Mouse (Mus musculus): Measurements from ENCODE around the gene Cfap46. TPM values are rescaled to one million over a fixed set of nuclear protein-coding genes. Genes with fewer than 3 reads are reported as not detected.

The Cfap46 gene
- 0.22 and 0.29 TPM in 2 replicates for polyA plus RNA-seq (2012; rRNA removed)

DNA sequence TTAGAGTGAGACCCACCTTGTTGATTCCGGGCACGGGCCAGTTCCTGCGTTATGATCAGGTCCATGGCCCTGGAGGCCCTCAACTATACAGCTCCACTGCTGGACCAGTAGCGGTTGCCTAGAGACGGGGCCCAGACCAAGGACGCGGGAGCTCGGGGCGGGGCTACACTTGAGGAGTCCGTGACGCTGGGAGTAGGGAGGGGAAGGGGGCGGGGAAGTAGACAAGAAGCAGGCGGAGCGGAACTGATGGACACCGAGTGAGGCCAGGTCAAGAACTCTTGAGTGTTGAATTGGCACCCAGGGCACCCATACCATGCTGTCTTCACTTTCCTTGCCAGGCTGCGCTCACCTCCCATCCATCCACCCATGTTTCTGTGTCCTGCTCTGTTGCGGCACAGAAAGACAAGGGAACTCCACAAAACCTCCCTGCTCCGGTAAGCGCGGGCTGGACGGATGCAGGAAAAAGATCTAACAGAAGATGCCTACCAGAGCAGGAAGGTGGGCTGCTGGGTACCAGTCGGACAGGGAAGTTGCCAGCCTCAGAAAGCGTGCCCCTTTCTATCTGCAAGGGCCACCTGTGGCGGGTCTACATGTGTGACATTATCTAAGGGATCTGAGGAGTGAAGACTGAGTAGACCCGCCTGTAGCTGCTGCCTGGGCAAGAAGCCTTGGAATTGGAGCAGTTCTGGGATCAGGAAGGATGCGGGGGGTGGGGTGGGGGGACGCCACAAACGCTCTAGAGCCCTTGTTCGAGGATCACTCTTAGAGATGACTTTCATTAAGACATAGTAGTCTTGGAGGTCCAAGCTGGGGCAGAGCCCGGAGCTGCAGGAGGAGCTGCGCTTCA is at the start of gene Cfap46:
TSS of gene Cfap46 (minus strand) at position 112 of the 847 bp plus-strand sequence.
- DNase-seq (ENCODE audit: low spot score) = peak; percentile 45

DNA sequence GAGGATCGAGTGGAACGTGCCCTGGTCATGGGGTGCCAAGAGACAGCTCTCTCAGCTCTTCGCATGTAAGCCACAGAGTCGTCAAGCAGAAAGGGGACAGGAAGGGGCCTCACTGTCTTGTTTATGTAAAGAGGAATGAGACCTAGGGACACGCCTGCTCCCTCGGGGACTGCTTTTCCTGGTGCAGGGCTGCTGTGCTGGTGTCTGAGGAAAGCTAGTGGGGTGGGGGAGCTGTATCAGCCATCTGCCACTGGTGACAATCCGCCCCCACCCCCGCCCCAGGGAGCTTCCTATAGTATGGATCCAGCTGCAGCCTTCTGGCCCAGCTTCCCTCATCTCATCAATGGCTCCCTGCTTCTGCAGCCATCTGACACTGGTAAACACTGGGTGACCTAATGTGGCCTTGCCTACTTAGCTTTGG is 47.7 kb upstream of the Cfap46 start:
- DNase-seq (ENCODE audit: low spot score) = no peak

DNA sequence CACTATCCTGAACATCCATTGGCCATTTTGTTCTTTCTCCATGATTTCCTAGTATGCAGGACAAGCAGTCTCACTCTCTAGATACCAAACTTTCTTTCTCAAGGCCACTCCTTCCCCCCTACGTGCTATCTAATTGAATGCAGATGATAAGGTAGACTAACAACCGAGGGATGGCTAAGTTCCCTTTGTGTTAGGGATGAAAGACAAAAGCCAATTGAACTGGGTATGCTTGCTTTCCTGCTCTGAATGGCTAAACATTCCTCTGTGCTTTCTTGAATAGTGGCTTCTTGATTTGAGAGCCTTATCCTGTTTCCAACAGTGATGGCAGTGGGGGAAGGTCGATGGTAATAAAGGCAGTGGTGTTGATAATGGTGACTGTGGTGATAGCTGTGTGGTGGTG is 43.5 kb upstream of the Cfap46 start:
- no peak for DNase-seq (ENCODE audit: low spot score)

DNA sequence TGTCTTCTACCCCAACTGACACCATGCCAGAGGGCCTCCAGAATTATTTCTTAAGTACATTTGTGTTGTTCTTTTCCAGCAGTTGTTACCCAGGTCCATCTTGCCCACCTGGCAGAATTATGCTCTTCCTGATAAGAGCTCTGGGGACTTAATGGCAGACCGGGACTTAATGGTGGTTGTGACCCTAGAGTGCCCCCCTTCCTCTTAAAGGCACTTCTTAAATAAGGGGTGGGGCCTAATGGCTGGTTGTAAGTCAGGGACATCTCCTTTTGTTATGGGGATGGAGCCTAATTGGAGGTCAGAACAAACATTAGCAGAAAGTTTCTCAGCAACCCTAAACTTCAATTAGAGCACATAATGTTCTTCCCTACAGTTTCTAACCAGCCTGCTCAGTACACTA is 42.0 kb upstream of the Cfap46 start:
- DNase-seq (ENCODE audit: low spot score) = no peak

DNA sequence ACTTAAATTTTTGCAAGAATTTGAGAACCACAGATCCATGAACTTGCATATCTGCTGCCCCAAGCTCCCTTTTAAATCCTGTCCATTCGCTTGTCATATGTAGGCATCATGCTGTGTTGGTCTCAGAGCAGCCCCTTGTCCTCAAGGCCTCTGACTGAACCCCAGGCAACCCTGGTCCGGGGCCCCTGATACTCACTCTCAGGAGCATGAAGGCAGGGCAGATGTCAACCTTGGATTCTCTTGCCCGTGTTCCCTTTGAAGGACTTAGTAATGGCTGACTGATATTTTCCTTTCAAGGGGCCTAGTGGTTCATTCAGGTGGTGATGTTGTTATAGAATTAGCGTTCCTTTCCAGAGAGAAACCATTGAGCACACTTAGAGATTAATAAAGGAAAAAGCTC is 40.4 kb upstream of the Cfap46 start:
- DNase-seq (ENCODE audit: low spot score) = no peak

DNA sequence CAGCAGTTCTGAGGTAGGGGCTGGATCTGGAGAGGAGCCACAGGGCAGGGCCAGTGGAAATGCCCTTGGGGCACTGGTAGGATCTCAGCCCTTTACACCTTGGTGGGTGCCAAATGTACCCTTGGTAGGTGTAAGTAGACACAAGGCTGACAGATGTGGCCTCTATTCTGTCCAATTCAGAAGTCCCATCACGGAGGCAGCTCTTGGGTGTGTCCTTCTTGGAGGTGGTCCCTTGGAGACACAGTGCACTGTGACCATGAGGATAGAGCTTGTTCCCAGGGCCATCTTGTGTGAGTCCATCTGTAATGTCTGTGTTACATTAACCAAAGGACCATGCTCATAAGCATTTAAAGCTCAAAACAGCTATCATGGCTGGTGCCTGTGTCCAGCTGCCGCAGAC is 37.6 kb upstream of the Cfap46 start:
- no peak for DNase-seq (ENCODE audit: low spot score)

DNA sequence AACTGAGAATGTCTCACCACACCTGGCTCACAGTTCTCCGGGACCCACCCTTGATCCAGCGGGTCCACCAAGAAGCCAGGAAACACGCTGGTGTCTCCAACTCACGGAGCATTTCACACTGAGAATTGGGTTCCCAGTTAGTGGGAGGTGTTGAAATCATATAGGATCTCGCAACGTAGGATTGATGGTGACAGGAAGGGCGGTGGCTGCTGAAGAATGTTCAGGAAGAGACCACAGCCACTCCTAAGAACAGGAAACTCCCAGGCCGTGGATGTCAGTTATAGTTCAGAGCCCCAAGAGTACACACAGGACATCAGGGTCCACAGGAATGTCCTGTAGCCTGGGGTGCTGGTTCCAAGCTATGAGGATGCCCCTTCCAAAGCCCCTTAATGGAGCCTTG is 34.2 kb upstream of the Cfap46 start:
- DNase-seq (ENCODE audit: low spot score) = no peak

DNA sequence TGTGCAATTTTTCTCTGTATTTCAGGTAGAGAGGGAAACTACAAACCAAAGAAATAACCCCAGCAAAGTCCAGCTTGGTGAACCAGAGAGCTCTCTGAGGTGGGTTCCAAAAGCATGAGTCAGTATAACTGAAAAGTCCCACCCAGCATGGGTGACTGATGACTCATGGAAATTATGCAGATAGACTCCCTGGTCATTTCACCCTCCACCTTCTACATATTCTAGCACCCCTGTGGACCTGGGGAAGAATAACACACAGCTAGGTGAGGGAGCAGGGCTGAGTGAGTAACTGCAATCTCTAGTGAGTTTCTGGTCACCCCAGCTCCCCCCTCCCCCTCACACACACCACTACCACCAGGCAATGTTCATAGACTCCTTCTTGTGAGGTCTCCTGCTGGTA is 28.2 kb upstream of the Cfap46 start:
- DNase-seq (ENCODE audit: low spot score) = no peak

DNA sequence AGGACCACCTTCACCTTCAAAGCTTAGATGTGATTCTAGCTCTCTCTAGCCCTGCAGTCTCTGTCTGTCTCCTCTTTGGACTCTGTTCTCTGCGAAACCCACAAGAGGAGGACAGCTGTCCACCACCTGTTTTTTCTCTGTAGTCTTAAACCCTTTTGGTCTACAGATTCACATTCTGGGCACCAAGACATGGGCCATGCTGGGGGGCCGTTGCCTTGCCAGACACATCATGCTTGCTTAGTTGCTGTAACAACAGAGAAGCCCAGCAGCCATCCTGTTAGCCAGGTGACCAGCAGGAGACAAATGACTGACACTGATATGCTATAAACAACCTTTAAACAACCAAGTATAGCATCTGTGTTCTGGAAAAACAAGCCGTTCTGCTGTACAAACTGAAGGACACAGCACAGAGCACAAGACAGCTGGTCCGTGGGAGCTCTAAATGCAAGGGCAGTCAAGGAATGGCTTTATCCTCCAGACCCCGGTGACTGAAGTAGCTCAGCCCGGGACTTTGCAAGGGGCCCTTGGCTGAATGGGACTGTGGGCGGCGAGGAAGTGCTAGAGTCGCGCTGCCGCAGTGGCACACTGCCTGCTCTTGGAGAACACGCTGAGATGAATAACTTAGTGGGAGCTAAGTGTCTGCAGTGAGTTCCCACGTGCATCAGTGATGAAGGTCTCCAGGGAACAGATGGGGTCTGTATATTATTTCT is 22.9 kb upstream of the Cfap46 start:
- DNase-seq (ENCODE audit: low spot score) = no peak

DNA sequence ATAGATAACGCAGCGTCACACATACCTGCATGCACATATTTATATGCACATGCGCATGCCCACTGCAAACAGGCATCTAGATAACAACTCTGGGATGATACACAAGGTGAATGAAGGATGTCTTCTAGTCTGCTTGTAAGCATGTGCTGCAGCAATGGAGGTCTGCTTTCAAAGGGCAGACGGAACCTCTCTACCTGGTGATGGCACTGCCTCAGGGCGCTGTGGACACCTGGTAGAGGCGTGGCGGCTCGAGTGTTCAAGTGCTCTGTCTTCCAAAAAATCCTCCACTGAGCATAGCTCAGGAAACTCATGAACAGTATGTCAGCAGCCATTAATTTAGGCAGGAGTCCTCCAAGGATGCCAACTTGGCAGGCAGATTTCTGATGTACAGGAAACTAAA is 22.2 kb upstream of the Cfap46 start:
- no peak for DNase-seq (ENCODE audit: low spot score)

DNA sequence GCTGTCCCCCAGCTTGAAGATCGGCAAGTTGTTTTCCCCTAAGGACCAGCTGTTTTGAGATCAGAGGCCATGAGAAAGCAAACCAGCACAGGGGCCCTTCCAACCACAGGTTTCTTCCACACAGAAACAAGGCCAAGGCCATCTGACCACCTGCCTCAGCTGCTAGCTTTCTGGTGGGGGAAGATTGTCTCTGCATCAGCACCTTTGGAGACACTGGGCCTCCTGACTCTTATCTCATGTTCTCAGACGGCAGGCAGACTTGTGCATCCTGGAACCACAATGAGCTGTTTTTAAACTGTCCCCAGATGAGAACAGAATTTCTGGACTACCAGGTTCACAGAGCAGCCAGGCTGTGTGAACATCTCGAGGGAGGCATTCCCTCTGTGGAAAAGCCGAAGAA is 21.5 kb upstream of the Cfap46 start:
- DNase-seq (ENCODE audit: low spot score) = no peak

DNA sequence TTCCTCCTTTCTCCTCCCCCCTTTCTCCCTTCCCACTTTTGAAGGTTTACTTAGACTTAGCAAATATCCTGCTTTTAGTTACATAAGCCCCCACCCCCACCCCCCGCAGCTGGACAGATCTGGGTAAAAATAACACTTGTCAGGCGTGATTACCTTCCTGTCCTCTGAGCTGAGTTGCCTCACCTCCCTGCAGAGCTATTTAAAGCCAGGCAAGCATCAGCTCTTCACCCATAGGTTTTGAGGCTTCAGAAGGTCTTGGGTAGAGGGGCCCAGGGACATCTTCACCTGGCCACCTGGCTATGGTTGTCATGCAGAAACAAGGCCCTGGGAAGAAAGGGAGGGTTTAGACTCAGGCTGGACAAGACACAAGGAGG is 20.2 kb upstream of the Cfap46 start:
- DNase-seq (ENCODE audit: low spot score) = no peak

DNA sequence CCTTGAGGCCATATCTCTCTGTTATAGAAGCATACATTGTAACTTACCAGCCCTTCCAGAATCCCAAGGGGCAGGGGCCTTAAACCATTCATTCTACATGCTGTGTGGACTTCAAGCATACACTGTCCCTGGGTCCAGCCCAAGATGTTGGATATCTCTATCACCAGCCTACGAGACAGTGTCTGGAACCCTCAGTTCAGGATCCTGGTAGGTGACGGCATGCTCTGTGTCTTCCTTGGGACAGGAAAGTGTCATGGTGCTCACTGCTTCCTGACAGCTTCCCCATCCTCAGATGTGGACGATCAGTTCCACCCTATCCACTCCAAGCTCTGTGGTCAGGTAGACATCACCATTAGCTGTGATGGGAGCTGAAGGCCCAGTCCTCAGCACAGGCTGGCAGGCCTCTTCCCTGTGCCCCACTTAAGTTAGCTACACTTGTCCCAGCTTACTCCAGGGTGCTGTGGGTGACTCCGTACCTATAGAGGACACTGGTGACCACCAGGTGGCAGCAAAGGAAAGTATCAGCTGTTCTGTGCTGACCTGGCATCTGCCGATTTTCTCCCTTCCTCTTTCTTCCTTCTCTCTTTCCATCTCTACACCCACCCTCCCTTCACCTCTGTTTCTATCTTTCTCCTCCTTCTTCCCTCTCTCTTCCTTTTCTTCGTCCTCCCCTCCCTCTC is 19.7 kb upstream of the Cfap46 start:
- DNase-seq (ENCODE audit: low spot score) = peak; percentile 47

DNA sequence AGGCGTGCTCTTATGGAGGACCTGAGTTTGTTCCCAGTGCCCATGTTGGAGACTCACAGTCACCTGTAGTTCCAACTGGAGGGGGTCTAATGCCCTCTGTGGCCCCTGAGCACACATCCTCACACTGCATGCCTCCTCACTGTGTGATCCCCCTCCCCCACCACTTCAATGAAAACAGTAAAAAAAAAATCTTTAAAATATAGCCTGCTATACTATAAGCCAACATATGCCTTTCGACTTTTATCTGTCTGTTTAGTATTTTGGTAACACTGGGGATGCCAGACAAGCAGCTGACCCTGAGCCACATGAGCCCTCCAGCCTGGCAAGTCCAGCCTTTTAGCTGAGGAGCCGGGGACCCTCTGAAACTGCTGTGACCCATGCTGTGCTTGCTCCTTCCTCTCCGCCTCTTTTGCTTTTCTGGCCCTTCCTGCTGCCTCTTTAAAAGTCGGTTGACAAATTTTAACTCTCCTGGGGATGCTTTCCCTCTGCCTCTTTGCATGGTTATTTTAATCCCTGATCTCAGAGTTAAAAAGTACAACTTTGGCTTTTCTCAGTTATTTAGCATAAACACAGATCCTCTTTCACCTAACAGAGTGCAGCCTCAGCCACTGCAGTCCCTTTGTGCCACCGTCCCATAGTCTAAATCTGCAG is 18.2 kb upstream of the Cfap46 start:
- no peak for DNase-seq (ENCODE audit: low spot score)

DNA sequence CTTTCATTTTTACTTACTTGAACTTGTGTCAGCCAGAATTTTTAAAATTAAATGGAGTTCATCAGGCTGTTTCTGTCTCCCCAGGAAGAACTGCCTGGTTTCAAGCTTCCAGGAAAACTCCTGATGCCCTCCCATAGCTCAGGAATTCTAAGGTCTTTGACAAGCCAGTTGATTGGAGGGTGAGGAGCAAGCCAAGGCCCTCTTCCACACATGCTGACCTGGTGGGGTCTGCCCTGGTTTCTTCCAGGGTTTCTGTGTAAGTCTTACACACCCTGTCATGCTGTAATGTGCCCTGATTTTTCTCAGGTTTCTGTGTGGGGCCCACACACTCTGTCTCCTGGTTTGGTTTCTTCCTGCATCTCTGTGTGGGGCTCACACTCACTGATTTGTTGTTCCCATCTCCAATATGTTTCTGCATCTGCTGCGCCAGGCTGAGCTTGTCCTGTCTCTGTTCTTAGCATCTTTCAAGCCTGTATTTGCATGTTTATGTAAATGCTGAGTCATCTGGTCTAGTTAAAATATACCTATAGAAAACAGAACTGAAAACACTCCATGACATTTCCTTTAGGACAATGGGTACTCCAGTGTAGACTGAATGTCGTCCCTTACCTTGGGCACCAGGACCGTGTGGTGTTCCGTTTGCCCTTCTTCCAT is 9.2 kb upstream of the Cfap46 start:
- DNase-seq (ENCODE audit: low spot score) = no peak

DNA sequence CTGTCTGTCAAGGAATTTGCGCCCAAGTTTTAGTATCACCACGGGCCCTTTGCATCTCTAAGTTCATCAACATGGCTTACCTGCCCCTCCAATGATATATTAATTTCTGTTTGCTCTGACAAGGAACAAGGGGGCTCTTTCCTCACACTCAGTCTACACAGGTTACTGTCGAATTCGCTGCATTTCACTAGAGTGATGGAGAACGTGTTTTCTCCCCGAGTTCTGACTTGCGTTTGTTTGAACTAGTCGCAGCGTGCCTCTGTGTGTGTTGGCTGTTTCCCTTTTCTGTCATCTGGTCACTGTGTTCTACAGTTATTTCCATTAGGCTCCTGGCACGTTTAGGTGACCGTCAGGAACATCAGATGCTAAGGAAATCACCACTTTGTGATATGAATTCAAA is 8.6 kb upstream of the Cfap46 start:
- DNase-seq (ENCODE audit: low spot score) = no peak

DNA sequence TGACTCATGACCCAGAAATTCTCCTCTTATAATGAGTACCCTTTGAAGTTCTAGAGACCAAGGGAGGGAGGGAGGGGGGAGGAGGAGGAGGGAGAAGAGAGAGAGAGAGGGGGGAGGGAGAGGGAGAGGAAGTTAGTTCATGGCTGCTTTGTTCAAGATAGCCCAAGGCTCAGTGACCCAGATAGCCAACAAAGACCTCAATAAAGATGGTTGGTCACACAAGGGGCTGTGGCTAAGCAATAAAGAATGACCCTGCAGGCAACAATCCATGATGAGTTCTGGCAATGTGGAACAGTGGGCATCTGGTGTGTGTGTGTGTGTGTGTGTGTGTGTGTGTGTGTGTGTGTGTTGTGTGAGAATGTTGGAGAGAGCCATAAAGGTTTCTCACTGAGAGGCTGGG is 1.7 kb upstream of the Cfap46 start:
- DNase-seq (ENCODE audit: low spot score) = no peak

DNA sequence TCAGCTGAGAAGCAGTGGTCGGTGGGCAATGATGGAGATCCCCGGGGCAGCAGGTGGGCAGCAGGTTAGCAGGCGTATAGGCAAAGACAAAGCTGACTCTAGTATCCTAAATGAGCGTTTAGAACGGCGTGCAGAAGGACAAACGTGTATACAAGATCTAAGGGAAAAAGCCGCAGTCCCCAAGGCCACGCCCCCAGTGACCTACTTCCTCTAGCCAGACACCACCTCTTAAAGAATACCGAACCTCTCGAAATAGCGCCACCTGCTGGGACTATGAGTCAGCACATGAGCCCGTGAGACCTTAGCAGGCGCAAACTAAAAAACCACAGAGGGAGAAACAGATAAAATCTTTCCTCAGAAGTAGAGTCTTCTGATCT is 924 bp upstream of the Cfap46 start:
- peak; percentile 54 for DNase-seq (ENCODE audit: low spot score)

DNA sequence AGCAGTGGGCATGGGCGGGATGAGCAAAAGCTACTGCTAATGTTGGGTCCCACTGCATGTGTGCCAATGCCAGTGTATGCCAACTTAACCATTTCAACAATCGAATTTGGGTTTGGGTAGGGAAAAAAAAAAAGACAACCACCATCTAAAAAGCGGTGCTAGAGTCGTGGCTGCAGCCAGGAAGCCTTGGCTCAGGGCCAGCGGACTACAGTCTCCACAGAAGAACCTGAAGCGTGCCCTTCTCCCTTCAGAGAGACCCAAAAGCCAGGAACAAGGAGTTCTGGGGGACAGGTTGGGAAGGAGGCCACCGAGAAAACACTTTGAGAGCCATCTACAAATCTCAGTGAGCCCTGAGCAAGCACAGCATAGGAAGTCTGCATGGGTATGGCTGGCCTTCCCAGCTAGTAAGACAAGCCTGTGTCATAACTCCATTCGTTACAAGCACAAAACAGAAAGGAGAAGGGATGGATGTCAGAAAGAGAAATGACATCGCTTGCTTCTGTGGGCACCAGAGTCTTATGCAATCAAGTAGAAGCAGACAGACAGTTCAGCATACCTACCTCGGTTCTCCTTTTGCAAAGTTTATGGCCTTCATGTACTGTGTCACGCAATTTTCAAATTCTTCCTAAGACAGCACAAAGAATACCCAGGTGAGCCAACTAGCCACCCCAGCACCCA is 1.6 kb downstream of the Cfap46 start:
- DNase-seq (ENCODE audit: low spot score) = no peak

DNA sequence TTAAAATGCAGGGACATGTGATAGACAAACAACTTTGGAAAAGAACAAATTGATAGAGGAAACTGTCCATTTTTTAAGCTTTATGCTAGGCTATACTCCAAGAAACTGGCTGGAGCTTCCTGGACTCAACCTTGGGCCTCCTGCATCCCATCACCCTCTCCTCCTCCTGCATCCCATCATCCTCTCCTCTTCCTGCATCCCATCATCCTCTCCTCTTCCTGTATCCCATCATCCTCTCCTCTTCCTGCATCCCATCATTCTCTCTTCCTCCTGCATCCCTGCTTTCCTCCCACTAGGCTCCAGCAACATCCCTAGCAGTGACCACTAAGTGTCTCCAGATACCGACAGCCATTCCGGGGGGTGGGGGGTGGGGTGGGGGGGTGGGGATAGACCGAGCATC is 7.2 kb downstream of the Cfap46 start:
- DNase-seq (ENCODE audit: low spot score) = no peak

DNA sequence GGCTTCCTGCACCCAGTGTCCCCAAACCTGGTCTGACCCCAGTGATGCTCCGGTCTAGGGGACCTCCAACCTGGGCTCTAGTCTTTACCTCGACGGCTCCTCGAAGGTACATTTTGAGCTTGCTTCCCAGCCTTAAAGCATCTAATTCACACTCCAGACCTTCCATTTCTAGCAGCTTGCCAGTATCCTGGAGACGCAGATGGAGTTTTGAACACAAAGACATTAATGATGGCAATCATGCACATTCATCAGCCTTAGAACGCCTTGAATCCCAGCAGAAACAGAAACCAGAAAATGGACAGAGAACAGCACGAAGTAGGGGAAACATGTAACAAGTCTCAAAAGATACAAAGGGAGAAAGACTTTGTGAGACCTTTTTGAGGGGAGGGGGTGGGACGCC is 16.7 kb downstream of the Cfap46 start:
- no peak for DNase-seq (ENCODE audit: low spot score)
